Mouse (Mus musculus): ENCODE results near the gene Phip. TPM values are rescaled to one million over a fixed set of nuclear protein-coding genes. Genes with fewer than 3 reads are reported as not detected.

Phip gene
- polyA plus RNA-seq, 1 experiment from 2014 or later, result 91.2 TPM

DNA sequence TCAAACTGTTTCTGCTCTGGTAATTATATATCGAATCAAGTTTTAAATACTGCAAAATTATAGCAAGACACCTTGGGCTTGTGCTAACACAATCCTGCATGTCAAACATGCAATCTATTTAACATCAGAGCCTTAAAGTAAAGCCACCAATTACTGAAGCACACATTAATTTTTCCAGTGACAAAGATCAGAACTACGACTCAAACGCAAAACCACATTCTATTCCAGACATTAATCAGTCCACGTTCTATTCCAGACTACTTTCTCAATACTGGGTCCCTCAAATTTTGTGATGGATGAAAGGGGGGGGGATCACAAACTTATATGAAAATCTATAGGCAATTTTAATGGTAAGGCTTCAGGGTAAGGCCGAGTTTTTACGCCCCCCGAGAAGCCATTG, 68.1 kb downstream of the Phip start:
- Histone ChIP-seq H3K36me3 (ENCODE audit: control insufficient read depth, insufficient read depth, low read length) (peaks cover 22% of the 10 kb centered on the region), H3K27ac (ENCODE audit: low read length) (no peak overlapping the region), H3K9me3 (replicated peaks; ENCODE audit: control insufficient read depth, low read length, poor library complexity, severe bottlenecking) (no peaks in the 10 kb centered on the region), H3K9ac (ENCODE audit: low read depth, low read length) (no peak overlapping the region), H3K4me1 (ENCODE audit: control insufficient read depth, insufficient read depth, low read length) (no peaks in the 10 kb centered on the region), H3K4me2 (ENCODE audit: low read length) (no peak overlapping the region), H3K27me3 (ENCODE audit: control insufficient read depth, insufficient read depth, low read depth, low read length) (no peaks in the 10 kb centered on the region), H3K4me3 (ENCODE audit: low read depth, low read length) (no peak overlapping the region)
- 96% methylated on average over 7 of the region's 7 CpGs for WGBS
- ATAC-seq, result no peak

DNA sequence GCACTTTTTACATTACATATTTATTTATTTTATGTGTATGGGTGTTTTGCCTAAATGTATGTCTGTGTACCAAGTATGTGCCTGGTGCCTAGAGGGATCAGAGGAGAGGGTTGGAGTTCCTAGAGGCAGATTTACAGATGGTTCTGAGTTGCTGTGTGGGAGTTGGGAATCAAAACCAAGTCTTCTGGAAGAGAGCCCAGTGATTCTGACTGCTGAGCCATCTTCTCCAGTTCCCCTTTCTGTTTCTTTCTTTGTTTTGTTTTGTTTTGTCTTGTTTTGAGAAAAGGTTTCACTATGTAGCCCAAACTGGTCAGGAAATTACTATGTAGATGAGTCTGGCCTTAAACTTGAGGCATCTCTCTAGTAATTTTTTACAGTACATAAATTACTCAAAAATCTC, 86.7 kb downstream of the Phip start:
- Histone ChIP-seq H3K36me3 (ENCODE audit: control insufficient read depth, insufficient read depth, low read length) (peaks cover 23% of the 10 kb centered on the region), H3K4me2 (ENCODE audit: low read length) (no peak overlapping the region), H3K4me1 (ENCODE audit: control insufficient read depth, insufficient read depth, low read length) (no peaks in the 10 kb centered on the region), H3K9me3 (replicated peaks; ENCODE audit: control insufficient read depth, low read length, poor library complexity, severe bottlenecking) (no peaks in the 10 kb centered on the region), H3K4me3 (ENCODE audit: low read depth, low read length) (no peak overlapping the region), H3K27me3 (ENCODE audit: control insufficient read depth, insufficient read depth, low read depth, low read length) (no peaks in the 10 kb centered on the region), H3K9ac (ENCODE audit: low read depth, low read length) (no peak overlapping the region), H3K27ac (ENCODE audit: low read length) (no peak overlapping the region)
- ATAC-seq, result no peak

DNA sequence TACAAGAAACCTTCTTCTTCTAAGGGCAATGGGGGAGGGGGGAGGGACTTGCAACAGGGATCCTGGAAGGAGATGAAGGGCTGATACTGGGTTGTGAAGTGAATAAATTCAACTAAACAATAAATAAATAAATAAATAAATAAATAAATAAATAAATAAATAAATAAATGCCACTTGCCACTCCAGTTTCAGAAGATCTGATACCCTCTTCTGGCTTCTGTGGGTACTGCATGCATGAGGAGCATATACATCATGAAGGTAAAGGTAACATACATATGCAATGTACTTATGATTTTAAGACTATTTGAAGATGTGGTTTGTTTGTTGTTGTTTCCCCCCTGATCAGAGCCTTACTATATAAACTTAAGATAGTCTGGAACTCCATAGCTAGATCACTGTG, 91.1 kb downstream of the Phip start:
- H3K27ac ChIP-seq (ENCODE audit: low read length), result no peak overlapping the region
- H3K4me3 ChIP-seq (ENCODE audit: low read depth, low read length), result no peak overlapping the region
- no peaks in the 10 kb centered on the region for H3K27me3 ChIP-seq (ENCODE audit: control insufficient read depth, insufficient read depth, low read depth, low read length)
- no peak overlapping the region for H3K9ac ChIP-seq (ENCODE audit: low read depth, low read length)
- H3K4me1 ChIP-seq (ENCODE audit: control insufficient read depth, insufficient read depth, low read length), result no peaks in the 10 kb centered on the region
- H3K36me3 ChIP-seq (ENCODE audit: control insufficient read depth, insufficient read depth, low read length), result peaks cover 31% of the 10 kb centered on the region
- ATAC-seq, result no peak
- H3K9me3 ChIP-seq (replicated peaks; ENCODE audit: control insufficient read depth, low read length, poor library complexity, severe bottlenecking), result no peaks in the 10 kb centered on the region
- no peak overlapping the region for H3K4me2 ChIP-seq (ENCODE audit: low read length)

DNA sequence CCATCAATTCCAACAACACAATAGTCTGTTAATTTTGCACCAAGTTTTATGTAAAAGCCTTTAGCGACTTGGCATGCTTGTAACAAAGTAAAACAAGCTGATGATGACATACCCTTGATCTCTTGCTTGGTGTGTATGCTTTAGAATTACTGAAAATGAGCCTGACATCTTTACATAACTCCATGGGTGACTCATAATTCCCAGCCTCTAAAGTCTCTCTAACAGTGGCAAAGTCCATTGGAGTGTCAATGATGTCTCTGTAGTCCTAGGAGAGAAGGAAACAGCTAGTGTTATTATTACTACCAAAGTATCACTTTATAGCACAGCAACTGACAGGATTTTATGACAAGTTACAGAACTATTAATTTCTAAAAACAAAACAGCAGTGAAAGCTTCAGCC, 98.2 kb downstream of the Phip start:
- H3K9me3 ChIP-seq (replicated peaks; ENCODE audit: control insufficient read depth, low read length, poor library complexity, severe bottlenecking), result no peaks in the 10 kb centered on the region
- WGBS, result 93% methylated on average over 1 of the region's 1 CpGs
- no peaks in the 10 kb centered on the region for H3K27me3 ChIP-seq (ENCODE audit: control insufficient read depth, insufficient read depth, low read depth, low read length)
- peaks cover 28% of the 10 kb centered on the region for H3K36me3 ChIP-seq (ENCODE audit: control insufficient read depth, insufficient read depth, low read length)
- H3K27ac ChIP-seq (ENCODE audit: low read length), result no peak overlapping the region
- no peak overlapping the region for H3K9ac ChIP-seq (ENCODE audit: low read depth, low read length)
- no peak overlapping the region for H3K4me3 ChIP-seq (ENCODE audit: low read depth, low read length)
- no peak overlapping the region for H3K4me2 ChIP-seq (ENCODE audit: low read length)
- ATAC-seq, result no peak
- no peaks in the 10 kb centered on the region for H3K4me1 ChIP-seq (ENCODE audit: control insufficient read depth, insufficient read depth, low read length)

DNA sequence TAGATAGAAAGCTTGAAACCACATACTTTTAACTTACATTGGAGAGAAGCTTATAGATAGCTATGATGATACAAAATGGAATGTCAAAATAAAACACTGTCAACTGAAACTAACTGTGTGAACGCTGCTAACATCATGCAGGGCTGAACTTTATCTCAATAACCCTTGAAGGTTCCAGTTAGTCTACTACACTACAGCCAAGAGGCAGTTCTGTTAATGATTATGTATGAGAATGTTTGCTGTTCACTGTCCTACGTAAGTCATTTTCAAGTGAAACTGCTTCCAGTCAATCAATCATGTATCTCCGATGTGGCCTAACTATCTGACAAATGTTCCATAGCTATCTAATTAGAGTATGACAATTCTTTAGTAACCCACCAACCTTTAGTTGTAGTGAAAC, 107.6 kb downstream of the Phip start:
- Histone ChIP-seq H3K9ac (ENCODE audit: low read depth, low read length) (no peak overlapping the region), H3K9me3 (replicated peaks; ENCODE audit: control insufficient read depth, low read length, poor library complexity, severe bottlenecking) (no peaks in the 10 kb centered on the region), H3K4me3 (ENCODE audit: low read depth, low read length) (no peak overlapping the region), H3K27ac (ENCODE audit: low read length) (no peak overlapping the region), H3K4me2 (ENCODE audit: low read length) (no peak overlapping the region), H3K4me1 (ENCODE audit: control insufficient read depth, insufficient read depth, low read length) (no peaks in the 10 kb centered on the region), H3K36me3 (ENCODE audit: control insufficient read depth, insufficient read depth, low read length) (peaks cover 9% of the 10 kb centered on the region), H3K27me3 (ENCODE audit: control insufficient read depth, insufficient read depth, low read depth, low read length) (no peaks in the 10 kb centered on the region)
- ATAC-seq, result no peak
- 85% methylated on average over 3 of the region's 3 CpGs for WGBS

DNA sequence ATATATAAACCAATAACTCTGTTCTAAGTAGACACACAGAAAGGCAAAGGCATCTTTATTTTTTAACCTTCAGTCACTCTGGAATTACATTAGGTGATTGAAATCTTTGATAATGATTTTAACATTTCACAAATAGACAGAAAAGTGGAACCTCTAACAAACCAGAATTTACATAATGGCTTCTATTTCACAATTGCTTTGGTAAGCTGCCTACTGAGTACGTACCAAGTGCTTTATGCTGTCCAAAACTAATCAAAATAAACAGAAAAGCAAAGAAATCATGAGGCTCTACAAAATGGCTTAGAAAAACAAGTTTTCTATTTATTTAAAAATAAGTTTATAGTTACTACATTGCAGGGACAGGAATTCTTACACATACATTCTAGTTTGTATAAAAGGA, 109.2 kb downstream of the Phip start:
- Histone ChIP-seq H3K27me3 (ENCODE audit: control insufficient read depth, insufficient read depth, low read depth, low read length) (no peaks in the 10 kb centered on the region), H3K9ac (ENCODE audit: low read depth, low read length) (no peak overlapping the region), H3K4me1 (ENCODE audit: control insufficient read depth, insufficient read depth, low read length) (no peaks in the 10 kb centered on the region), H3K4me3 (ENCODE audit: low read depth, low read length) (no peak overlapping the region), H3K36me3 (ENCODE audit: control insufficient read depth, insufficient read depth, low read length) (peaks cover 4% of the 10 kb centered on the region), H3K9me3 (replicated peaks; ENCODE audit: control insufficient read depth, low read length, poor library complexity, severe bottlenecking) (no peaks in the 10 kb centered on the region), H3K27ac (ENCODE audit: low read length) (no peak overlapping the region), H3K4me2 (ENCODE audit: low read length) (no peak overlapping the region)
- ATAC-seq, result no peak
- WGBS, result 83% methylated on average over 1 of the region's 1 CpGs

DNA sequence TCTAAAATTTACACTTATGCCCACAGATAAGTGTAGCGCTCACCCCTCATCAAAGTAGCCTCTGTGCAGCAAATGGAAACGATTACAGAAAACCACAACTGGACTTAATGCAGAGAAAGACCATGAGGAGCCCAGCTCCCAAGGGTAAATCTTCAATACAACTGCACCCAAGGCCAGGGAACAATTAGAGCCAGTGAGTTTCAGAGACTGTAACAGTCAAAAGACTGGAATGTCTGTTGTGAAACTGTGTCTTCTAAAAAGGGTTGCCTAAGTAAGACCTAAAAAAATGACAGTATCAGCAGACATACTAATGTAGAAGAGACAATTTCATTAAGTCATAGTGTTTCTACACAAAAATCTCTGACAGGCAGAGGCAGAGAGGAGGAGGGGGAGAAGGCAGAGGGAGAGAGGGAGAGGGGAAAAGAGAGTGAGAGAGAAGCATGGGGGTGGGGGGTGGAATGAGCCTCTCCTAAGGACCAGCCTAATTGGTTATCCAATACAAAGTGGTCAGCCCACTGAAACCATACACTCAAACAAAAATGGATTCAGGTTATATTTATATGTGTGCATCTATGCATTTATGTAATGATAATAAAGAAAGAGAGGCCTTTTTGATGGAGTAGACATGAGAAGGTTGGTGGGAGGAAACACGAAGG, 113.4 kb downstream of the Phip start:
- ATAC-seq, result no peak
- H3K27me3 ChIP-seq (ENCODE audit: control insufficient read depth, insufficient read depth, low read depth, low read length), result no peaks in the 10 kb centered on the region
- H3K27ac ChIP-seq (ENCODE audit: low read length), result no peak overlapping the region
- H3K4me3 ChIP-seq (ENCODE audit: low read depth, low read length), result no peak overlapping the region
- no peaks in the 10 kb centered on the region for H3K9me3 ChIP-seq (replicated peaks; ENCODE audit: control insufficient read depth, low read length, poor library complexity, severe bottlenecking)
- H3K36me3 ChIP-seq (ENCODE audit: control insufficient read depth, insufficient read depth, low read length), result no peaks in the 10 kb centered on the region
- no peaks in the 10 kb centered on the region for H3K4me1 ChIP-seq (ENCODE audit: control insufficient read depth, insufficient read depth, low read length)
- 89% methylated on average over 3 of the region's 3 CpGs for WGBS
- no peak overlapping the region for H3K9ac ChIP-seq (ENCODE audit: low read depth, low read length)
- H3K4me2 ChIP-seq (ENCODE audit: low read length), result no peak overlapping the region

DNA sequence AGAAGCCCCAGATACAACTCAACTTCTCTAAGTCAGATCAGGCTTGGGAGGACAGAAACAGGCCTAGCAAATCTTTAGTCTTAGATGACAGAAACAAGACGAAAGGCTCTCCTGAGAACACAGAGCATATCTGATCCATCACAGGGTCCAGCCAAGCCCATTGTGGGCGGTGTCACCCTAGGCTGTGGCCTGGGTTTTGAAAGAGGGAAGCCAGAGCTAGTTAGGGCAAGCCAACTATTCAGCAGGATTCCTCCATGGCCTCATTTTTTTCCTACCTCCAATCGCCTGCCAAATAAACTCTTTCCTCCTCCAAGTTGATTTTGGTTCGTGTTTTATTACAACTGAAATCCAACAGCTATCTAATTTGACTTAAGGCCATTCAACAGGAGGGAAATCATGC, 114.0 kb downstream of the Phip start:
- H3K9me3 ChIP-seq (replicated peaks; ENCODE audit: control insufficient read depth, low read length, poor library complexity, severe bottlenecking), result no peaks in the 10 kb centered on the region
- no peak overlapping the region for H3K27ac ChIP-seq (ENCODE audit: low read length)
- H3K4me1 ChIP-seq (ENCODE audit: control insufficient read depth, insufficient read depth, low read length), result no peaks in the 10 kb centered on the region
- H3K9ac ChIP-seq (ENCODE audit: low read depth, low read length), result no peak overlapping the region
- 94% methylated on average over 4 of the region's 4 CpGs for WGBS
- H3K4me2 ChIP-seq (ENCODE audit: low read length), result no peak overlapping the region
- H3K27me3 ChIP-seq (ENCODE audit: control insufficient read depth, insufficient read depth, low read depth, low read length), result no peaks in the 10 kb centered on the region
- no peak overlapping the region for H3K4me3 ChIP-seq (ENCODE audit: low read depth, low read length)
- H3K36me3 ChIP-seq (ENCODE audit: control insufficient read depth, insufficient read depth, low read length), result no peaks in the 10 kb centered on the region
- no peak for ATAC-seq

DNA sequence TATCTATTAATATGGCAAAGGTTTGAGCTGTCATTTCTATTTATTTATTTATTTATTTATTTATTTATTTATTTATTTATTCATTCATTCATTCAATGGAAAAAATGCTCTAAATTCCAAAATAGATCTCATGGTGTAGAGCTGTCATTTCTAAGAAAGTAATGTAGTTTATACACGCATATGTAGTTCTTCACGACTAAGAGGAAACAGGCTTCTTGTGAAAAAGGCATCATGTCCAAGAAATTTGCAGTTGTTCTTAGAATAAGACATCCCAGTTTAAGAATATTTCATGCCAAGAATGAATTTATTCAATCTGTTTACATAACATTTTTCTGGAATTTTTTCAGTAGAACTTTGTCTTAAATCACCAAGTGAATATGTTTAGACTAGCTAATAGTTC, 114.5 kb downstream of the Phip start:
- Histone ChIP-seq H3K36me3 (ENCODE audit: control insufficient read depth, insufficient read depth, low read length) (no peaks in the 10 kb centered on the region), H3K4me2 (ENCODE audit: low read length) (no peak overlapping the region), H3K9me3 (replicated peaks; ENCODE audit: control insufficient read depth, low read length, poor library complexity, severe bottlenecking) (no peaks in the 10 kb centered on the region), H3K9ac (ENCODE audit: low read depth, low read length) (no peak overlapping the region), H3K4me1 (ENCODE audit: control insufficient read depth, insufficient read depth, low read length) (no peaks in the 10 kb centered on the region), H3K27ac (ENCODE audit: low read length) (no peak overlapping the region), H3K4me3 (ENCODE audit: low read depth, low read length) (no peak overlapping the region), H3K27me3 (ENCODE audit: control insufficient read depth, insufficient read depth, low read depth, low read length) (no peaks in the 10 kb centered on the region)
- 98% methylated on average over 2 of the region's 2 CpGs for WGBS
- ATAC-seq, result no peak
